Mouse (Mus musculus): ENCODE data around the gene Stard13.

DNA sequence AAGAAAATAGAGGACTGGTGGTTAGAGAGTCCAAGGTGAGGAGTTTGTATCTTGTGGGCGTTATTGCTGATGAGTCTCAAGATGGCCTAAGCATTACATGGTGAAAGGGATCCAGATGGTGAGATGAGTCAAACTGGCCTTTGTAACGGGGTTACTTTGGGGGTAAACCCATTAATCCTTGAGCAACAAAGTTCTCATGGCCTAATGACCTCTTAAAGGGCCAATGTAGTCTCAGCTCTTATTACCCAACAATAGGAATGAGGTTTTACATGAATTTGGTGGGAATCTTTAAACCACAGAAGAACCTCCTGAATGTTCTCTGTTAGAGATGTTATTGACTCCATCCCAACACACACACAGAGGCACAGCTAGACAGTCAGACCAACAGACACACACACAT lies 14.4 kb upstream of the Stard13 start:
- TF ChIP-seq POLR2A (IDR thresholded peaks at IDR 0.05; ENCODE audit: extremely low read depth, insufficient read depth, low read length), result no peak
- TF ChIP-seq CTCF (IDR thresholded peaks at IDR 0.05; ENCODE audit: low read depth, low read length), result no peak
